Mouse (Mus musculus) left cerebral cortex, postnatal 25 days (tissue): ENCODE results near the gene Zfp36l1. TPM values are rescaled to one million over a fixed set of nuclear protein-coding genes. Genes with fewer than 3 reads are reported as not detected.

Experiments used
- DNase-seq, 2 experiments: peaks; one replicate each; pipeline ENCODE4 v3.0.0; 2022; ENCODE audit warnings: low spot score in 2 of 2, mixed read lengths in 1 of 2
- intact Hi-C: fragments of 180-260 bp; cut with DNase I; formaldehyde crosslinking; loops from one replicate; pipeline ENCODE4 v1.15.1; 2025
- total RNA-seq, 2 experiments: library from RNA; stranded (reverse); gene quantifications; 2 replicates each; pipeline ENCODE4 v1.2.3; 2021

Gene Zfp36l1
- total RNA-seq, 2 experiments from 2014 or later: 35.3 to 42.8 TPM

- peak; percentile 69 to 78 for DNase-seq
- intact Hi-C loops: loop anchor here (1.0 to 5.0 kb wide), 4 partner anchors 18 to 774 kb away; no protein-coding TSS in a partner anchor
Observed at GRCm38 (mm10) chr12:80132250-80133003, 19.6 kb upstream of the Zfp36l1 start.

- intact Hi-C loops: loop anchor here (1.0 to 5.0 kb wide), 4 partner anchors 17 to 773 kb away; no protein-coding TSS in a partner anchor
Observed at GRCm38 (mm10) chr12:80131359-80132249, 18.8 kb upstream of the Zfp36l1 start.

GRCm38 (mm10) chr12:80130558-80131358 lies 17.9 kb upstream of the Zfp36l1 start:
- intact Hi-C loops: loop anchor here (5.0 kb wide), 1 partner anchor 603 kb away; no protein-coding TSS in a partner anchor
- DNase-seq: no peak

More at GRCm38 (mm10) chr12:80131359-80132249, 18.8 kb upstream of the Zfp36l1 start:
- no peak for DNase-seq

- no peak for DNase-seq
- intact Hi-C loops: no loop called here
Observed at GRCm38 (mm10) chr12:80129531-80129930, 16.7 kb upstream of the Zfp36l1 start.

- DNase-seq: no peak
- intact Hi-C loops: no loop called here
Observed at GRCm38 (mm10) chr12:80127191-80127762, 14.5 kb upstream of the Zfp36l1 start.

GRCm38 (mm10) chr12:80125316-80125715 lies 12.5 kb upstream of the Zfp36l1 start:
- DNase-seq: no peak

GRCm38 (mm10) chr12:80124756-80125155 lies 11.9 kb upstream of the Zfp36l1 start:
- intact Hi-C loops: no loop called here

More at GRCm38 (mm10) chr12:80125316-80125715, 12.5 kb upstream of the Zfp36l1 start:
- intact Hi-C loops: no loop called here

GRCm38 (mm10) chr12:80124211-80124610 lies 11.4 kb upstream of the Zfp36l1 start:
- no peak for DNase-seq
- intact Hi-C loops: no loop called here

More at GRCm38 (mm10) chr12:80124756-80125155, 11.9 kb upstream of the Zfp36l1 start:
- no peak for DNase-seq

GRCm38 (mm10) chr12:80123227-80123803 lies 10.5 kb upstream of the Zfp36l1 start:
- DNase-seq: no peak
- intact Hi-C loops: no loop called here

GRCm38 (mm10) chr12:80121438-80121837 lies 8.6 kb upstream of the Zfp36l1 start:
- intact Hi-C loops: no loop called here

GRCm38 (mm10) chr12:80118588-80118987 lies 5.8 kb upstream of the Zfp36l1 start:
- DNase-seq: no peak
- intact Hi-C loops: no loop called here

More at GRCm38 (mm10) chr12:80121438-80121837, 8.6 kb upstream of the Zfp36l1 start:
- DNase-seq: no peak

- intact Hi-C loops: no loop called here
- DNase-seq: no peak
Observed at GRCm38 (mm10) chr12:80116206-80117112, 3.6 kb upstream of the Zfp36l1 start.

- intact Hi-C loops: loop anchor here (2.0 kb wide), 1 partner anchor 17 kb away; no protein-coding TSS in a partner anchor
- DNase-seq: no peak
Observed at GRCm38 (mm10) chr12:80115863-80116194, 3.0 kb upstream of the Zfp36l1 start.

- intact Hi-C loops: loop anchor here (2.0 kb wide), 1 partner anchor 17 kb away; no protein-coding TSS in a partner anchor
Observed at GRCm38 (mm10) chr12:80115142-80115862, 2.5 kb upstream of the Zfp36l1 start.

GRCm38 (mm10) chr12:80114892-80115141 lies 2.0 kb upstream of the Zfp36l1 start:
- intact Hi-C loops: loop anchor here (2.0 to 5.0 kb wide), 4 partner anchors 18 to 373 kb away; no protein-coding TSS in a partner anchor
- DNase-seq: peak; percentile 58 to 85

More at GRCm38 (mm10) chr12:80115142-80115862, 2.5 kb upstream of the Zfp36l1 start:
- peak; percentile 77 to 80 for DNase-seq

GRCm38 (mm10) chr12:80114031-80114891 lies 1.4 kb upstream of the Zfp36l1 start:
- peak; percentile 58 to 62 for DNase-seq
- intact Hi-C loops: loop anchor here (2.0 to 5.0 kb wide), 4 partner anchors 19 to 372 kb away; no protein-coding TSS in a partner anchor
